Mouse (Mus musculus) telencephalon, adult 2 months (tissue): ENCODE measurements at regions not wholly inside any gene's neighbourhood (a gene's known extent, or its start where the extent isn't known, plus 50 kb on each side); places are given as distances from the start of the nearest gene placed in this dataset.
A peak's percentile ranks its signal among the peaks of the same experiment; 100 is the strongest.

Experiments
- DNase-seq: peaks from one replicate; pipeline ENCODE4 v3.0.0-alpha.2; 2011; ENCODE audit warnings: low read depth, low spot score

DNA sequence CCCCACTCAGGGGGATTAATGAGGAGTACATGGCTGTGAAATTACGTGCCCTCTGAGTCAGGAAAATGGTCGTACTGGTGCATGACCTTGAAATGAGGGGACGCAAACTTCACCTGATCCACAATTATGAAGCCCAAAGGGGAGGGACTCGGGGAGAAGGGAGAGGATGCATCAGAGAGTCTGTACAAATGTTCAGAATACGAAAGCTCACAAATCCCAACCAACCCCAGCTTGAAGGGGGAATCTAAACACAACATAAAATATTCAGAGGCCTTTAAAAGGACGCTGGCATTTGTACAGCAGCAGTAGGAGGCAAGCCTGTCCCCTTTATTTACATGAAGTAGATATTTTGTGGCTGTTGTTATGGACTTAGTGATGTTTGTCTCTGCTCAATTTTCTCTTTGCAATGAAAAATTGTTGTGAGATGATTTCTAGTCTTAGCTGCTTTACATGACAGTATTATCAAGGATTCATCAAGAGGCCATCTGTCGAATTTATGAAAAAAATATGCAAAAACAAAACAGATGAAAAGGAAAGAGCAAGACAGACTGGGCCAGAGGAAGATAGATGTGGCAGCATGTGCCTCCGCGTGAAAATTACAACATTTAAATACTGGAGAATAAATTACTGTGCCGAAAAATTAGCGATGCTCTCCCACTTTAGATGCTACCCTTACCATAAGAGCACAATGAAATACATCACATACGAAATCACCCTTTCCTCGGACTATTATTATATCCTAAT lies 695.3 kb downstream of the 1700064H15Rik start:
- no peak for DNase-seq

DNA sequence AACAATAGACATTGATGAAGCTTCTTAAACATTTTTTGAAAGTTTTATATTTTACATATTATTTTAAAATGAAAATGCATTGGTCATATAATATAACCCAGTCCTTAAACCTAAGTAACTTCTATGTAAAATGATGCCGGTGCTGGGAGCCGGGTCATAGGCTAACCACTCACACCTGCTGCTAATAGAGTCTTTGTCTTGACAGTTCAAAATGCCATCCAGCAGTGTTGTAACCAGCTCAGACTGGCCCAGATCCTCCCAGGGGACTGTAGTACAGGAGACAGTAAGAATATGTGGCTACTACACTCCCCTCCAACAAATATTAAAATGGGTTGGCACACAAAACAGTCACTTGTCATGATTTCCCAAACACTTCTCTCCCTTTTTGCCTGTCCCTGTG lies 693.6 kb downstream of the 1700064H15Rik start:
- DNase-seq, result no peak

DNA sequence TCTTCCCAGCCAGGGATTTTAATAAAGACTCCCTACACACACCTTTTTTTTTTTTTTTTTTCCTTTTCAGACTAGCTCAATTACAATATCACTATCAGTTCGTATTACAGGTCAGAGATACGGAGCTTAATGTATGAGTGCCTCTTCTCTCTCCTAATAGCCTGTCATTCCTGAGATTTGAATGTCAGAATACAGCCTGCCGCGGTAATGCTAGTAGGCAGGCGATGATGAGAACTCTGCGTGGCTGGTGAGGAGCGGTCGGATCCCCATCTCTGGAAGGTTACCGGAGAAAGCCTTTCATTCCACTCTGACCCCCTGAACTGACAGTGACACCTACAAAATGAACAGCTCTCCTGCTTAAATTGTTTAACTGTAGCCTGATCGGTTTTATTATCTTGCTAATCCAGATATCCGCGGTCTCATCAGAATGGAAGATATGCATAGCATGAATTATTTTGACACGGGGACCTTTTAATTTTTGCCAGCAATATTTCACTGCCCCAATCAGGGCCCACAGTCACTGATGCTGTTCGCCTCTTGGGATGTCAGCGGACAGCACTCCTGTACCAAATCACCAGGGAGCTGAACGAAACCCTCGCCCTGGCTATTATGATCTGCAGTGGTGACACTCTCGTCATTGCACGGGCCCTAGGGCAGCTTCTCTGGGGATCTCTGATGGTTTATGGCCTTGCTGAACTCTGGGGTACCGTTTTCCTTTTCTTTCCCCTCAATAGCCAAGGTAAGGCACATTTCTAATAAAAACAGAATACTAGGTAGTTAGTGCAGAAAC lies 690.9 kb downstream of the 1700064H15Rik start:
- DNase-seq, result no peak

DNA sequence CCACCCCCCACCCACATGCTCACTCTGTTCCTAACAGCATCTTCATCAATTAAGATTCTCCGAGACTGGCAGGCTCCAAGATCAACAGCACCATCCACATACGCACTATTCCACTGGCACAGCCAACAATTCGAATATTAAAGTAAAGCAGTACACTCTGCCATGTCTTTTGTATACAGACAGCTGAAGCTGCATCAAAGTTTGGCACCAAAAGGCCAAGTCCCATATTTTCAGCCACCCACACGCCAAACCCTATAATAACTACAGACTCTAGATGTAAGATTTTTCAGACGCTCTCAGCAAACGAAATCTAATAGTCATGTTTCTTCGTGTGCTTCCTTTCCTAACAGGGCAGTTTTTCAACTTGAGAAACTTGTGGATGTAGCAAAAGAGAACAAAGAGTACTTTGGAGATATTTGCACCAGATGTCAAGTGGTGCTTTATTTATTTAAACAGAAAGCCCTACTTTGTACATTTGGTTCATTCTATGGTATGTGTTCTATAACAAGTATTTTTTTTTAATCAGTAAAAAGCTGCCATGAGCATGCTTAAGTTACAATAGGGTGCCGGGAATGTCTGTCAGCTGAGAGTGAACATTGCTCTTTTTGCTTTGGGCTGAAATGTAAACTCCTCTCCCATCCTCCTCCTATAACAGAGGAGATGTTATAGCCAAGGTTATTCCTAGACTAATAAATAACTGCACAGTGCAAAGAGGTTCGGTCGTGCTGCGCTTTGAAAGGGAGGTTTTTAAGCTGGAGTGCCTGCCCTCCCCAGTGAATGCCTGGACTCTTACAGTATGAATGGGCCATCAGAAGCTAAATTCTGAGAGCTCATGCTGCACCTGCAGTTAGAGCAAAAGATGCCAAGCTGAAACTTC lies 686.9 kb downstream of the 1700064H15Rik start:
- DNase-seq, result peak; percentile 69

DNA sequence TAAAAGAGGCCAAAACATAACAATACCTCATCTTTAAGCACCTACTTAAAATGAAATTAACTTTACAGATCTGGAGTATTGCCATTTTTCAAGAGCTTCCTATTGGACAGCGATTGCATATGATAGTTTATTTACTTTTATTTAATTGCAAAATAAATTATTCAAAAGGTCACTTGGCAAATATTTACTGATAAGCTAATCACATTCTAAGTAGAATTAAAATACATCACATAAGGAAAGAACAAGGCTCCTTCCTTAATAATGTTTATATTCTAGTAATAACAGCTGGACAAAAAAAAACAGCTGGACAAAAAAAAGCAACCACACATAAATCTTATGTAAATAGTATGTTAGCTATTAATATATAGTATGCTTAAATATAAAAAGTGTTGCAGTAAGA lies 668.1 kb downstream of the 1700064H15Rik start:
- no peak for DNase-seq

DNA sequence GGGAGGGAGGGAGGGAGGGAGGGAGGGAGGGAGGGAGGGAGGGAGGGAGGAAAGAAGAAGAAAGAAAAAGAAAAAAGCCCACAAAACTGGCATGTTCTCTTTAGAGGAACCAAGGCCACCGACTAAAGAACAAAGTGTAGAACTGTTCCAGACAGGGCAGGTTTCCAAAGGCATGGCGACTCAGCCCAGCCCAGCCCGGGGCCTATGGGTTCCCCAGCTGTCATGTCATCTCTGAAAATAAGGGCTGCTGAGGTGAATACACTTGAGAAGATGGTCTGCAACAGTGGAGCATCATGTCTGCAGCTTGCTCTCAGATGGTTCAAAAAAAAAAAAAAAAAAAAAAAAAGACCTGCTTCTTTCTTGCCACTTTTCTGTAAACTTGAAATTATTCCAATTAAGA lies 639.8 kb downstream of the 1700064H15Rik start:
- DNase-seq, result no peak

DNA sequence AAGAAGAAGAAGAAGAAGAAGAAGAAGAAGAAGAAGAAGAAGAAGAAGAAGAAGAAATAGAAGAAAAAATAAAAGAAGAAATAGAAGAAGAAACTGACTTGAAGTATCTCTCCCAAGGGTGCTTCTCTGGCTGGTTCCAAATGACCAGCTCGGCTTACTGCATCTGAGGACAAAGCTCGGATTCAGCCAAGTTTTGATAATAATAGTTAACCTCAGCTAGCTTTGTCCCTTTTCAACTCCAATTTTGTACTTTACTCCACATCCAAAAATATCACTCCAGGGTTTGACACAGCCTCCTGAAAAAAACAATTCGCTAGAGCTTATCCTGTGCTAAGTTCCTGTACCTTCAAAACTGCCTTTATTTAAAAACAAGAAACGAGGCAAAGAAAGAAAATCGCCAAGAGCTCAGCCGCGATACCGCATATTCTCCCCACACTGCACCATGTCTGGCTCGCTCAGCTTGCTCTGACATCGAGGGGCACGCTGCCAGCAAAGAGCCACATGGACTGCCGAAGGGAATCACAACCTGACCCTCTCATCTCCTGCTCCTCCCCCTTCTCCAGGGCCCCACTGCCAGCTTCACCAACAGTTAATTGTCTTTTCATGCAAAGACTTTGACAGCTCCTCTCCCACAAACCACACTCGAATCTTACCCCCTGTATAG lies 638.8 kb downstream of the 1700064H15Rik start:
- DNase-seq, result no peak

DNA sequence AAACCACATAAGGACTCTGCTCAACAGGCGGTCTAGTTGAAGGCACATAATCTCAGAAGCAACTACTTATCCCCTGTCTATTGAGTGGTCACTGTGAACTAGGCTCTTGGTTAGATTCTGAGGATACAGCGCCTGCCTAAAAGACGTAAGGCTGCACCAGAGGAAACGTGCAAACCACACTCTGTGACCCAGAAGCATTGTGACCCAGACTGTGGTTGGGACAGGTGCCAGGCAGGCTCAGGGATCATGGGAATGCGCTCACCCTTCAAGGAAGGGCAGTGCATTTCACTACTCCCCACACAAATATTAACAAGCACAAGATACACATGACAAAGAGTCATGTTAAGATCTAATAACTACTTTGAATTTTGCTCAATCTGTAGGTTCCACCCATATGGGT lies 628.3 kb downstream of the 1700064H15Rik start:
- no peak for DNase-seq

DNA sequence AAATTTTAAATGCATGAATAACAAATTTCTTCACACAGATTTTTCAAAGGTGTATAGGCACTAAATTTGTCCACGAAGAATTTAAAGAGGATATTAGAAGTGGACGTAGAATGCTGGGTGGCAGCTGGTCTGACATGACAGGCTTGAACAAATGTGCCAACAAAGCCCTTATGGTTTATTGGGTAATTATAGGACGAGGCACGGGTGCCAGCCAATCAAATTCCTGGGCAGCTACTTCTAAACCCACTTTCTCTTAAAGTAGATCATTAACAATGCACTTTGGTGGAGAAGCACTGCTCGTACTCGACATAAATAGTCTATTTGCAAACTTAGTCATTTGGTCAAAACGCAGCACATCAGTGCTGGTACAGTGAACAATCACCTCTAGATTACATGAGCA lies 626.4 kb downstream of the 1700064H15Rik start:
- no peak for DNase-seq

DNA sequence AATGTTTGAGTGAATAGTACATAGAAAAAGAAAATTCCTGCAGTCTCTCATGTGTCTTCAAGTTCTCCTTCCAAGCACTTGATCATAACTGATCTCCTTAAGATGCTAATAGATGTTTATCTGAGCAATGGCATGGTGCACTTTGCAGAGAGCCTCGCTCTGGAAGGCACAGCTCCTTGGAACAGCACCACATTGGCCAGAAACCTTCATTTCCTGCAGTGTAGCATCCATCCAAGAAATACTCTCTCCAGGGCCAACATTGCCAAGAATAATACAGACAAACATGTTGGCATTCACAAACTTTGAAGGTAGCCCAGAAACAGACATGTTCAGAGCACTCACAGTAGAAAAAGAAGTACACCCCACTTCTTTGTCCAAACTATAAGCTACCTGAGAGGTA lies 623.7 kb downstream of the 1700064H15Rik start:
- DNase-seq, result no peak

DNA sequence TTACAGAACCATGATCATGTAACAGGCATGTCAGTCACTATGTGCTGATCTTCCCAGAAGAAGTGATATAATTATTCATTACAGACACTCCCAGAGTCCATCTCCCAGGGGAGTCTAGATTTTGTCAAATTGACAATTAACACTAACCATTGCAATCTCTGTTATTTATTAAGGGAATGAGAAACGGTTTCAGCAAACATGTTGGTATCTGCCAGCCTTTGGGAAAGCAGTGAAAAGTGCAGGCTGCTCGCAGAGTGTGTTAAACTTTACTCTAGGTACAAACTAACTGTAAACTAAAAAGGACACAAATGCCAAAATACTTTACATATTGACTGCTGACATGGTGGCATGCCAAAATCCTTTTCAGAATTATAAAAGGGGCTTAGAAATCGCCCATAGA lies 583.9 kb downstream of the 1700064H15Rik start:
- DNase-seq, result no peak

DNA sequence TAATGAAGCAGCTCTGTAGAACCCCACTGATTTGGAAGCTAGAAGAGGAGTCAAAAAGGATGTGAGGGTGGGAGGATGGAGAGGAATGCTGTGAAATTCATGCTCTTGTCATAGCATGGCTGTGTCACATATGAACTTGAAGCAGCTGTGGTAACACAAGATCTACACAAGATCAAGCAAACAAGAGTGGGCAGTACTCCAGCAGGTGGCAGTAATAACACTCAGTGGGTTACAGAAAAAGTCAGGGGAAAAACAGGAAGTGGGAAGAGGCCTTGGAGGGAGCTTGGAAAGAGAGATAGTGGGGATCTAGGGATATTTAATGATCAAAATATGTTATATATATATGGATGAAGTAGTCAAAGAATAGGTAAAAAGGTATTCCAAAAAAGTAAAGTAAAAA lies 582.5 kb downstream of the 1700064H15Rik start:
- no peak for DNase-seq

DNA sequence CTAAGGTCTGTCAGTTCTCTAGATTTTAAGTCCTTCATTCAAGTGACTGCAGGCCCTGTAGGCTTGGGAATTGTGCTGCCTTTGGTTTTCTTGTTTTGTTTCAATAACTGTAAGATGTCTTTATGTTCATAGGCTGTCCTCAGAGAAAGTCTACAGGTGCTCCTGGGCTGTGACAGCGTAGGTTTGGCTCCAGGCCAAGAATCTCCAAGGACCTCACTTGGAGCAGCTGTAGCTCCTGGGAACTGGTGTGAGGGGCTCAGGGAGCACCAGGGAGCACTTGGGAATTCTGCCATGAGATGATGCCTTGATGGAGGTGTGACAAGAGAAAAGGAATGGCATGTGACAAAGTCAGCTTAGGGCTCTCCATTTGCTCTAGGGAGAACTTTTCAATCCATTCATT lies 581.9 kb downstream of the 1700064H15Rik start:
- no peak for DNase-seq

DNA sequence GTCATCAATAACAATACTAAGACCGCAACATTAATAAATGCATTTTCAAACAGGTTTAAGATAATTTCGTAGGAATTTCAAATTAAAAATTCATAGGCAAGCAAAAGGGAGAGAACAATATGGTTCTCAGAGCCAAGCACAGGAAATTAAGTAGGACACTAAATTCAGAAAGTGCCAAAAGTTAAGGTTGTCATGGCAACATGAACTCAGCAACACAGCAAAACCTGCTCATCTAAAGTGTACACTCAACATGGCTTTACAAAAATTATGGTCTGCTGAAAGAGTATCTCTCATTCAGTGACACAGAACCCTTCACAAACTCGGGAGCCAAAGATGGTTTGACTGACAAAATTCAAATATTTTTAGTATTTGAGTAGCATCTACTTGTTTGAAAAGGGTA lies 572.5 kb downstream of the 1700064H15Rik start:
- DNase-seq, result peak; percentile 50

DNA sequence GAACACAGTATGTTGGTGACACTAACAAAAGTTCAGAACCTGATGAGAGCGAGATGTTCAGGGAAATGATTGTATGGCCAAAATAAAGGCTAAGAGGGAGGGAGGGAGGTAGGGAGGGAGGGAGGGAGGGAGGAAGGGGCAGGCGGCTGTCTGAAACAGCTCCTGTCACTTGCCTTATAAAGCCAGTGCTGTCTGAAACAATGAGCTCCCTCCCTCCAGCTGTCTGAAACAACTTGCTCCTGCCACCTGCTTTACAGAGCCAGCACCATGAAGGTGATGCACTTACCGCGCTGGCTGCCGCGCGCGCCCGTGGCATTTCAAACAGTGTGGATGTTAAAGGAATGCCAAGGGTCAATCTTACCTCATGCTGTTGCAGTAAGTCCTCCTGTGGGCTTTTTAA lies 571.9 kb downstream of the 1700064H15Rik start:
- DNase-seq, result no peak

DNA sequence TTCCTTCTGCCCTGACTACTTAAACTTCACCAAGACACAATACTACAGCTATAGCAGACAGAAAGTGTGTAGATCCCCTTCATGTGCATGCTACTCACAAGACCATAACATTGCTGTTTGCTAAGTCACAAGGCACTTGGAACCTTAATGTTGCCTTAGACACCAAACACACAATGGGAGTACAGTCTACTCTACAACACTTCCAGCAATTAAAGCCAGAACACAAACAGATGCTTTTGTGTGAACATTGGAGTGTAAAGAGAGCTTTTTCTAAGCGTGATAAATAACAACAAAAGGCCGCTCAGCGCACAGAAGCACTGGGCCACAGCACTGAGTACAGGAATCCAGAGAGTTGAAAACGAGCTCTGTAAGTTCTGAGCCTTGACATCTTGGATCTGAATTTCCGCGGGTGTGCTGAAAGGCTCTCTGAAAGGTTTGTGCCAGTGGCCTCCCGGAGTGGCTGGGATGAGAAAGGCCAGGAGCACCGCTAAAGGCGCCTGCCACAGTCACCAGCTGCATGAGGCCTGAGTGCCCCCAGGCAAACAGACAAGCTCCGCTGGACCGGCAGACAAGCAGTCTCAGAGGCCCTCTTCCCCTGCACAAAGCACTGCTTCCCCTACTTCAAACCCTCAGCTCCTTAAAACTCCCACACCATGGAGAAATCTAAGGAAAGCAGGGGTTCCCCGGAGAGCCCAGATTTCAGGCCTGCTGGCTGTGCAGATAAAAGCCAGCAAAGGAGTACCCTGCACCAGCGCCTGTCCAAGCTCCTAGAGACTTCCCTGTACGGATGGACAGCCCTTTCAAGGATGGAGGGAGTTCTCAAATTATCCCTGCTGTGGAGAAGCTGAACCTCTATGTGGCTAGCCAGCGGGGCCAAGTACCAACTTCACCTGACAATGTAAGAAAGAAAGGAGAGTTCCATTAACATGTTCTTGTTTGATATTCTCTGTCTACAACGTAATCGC lies 568.3 kb downstream of the 1700064H15Rik start:
- DNase-seq, result no peak

DNA sequence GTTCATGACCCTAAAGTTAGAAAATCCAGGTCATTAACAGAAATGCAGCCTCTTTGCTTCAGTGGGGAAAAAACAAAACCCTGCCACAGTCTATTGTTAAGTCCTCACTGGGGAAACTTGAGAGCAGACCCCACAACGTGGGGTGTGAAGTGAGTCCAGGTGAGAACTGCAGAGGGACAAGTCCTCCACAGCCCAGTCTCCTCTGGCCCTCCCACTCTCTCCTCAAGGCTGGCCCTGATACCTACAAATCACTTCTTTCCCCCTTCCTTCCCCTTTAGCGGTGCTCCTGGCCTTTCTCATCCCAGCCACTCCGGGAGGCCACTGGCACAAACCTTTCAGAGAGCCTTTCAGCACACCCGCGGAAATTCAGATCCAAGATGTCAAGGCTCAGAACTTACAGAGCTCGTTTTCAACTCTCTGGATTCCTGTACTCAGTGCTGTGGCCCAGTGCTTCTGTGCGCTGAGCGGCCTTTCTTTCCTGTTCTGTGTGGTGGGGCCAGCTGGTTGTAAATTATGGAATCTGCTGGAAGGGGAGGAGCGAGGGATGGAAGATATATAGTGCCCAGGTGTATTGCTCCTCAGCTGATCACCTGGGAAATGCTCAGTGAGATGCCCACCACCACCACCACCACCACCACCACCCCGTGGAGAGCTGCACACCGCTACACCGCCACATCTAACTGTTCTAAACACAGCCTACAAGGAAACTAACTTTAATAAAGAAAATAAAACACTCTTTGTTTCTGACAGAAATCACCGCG lies 566.8 kb downstream of the 1700064H15Rik start:
- no peak for DNase-seq

DNA sequence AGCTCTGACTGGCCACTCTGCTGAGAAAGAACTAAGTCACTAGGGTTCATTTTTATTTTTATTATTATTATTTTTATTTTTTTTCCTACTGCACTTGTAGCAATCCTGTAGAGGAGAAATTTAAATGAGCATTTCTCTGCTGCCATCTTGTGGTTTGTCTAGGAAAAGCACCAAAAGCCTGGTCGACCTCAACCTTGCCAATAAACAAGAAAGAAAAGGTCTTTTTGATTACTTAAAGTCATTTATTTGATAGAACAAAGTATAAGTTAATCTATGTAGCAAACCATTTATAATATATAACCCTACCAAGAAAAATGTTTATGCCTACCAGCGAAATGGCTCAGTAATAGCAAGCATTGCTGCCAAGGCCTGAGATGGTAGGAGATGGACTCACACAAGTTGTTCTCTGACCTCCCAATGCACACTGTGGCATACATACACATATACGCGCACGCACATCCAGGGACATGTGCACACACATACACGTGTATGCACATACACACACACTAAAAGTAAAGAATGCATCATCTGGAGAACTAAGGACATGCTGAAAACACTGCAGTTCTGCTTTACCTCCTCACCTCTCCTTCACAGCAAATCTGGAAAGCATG lies 566.1 kb downstream of the 1700064H15Rik start:
- peak; percentile 47 for DNase-seq

DNA sequence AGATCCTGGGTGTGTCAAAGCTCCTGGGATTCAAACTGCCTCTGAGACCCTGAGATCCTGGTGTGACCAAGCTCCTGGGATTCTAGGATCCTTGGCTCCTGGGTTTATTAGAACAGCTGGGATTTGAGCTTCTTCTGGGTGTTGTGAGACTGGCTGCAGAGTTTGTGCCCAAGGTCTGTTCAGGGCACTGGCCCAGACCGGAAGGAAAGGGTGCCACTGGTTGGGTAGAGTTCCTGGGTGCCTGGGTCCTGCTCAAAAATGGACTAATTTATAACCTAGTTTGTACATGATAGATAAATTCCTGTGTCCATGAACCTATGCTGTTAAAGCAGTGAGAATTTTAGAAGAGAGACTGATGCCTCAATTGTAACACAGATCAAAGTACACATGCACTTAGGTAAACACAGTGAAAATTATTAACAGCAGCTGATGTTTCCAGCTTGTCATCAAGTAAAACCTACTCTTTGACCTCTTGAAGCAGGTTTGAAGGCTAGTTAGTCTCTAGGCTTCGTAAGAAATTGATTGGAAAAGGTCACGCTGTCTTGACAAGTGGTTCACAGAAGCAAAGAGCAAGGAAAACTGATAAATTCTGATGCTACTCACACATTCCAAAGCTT lies 561.2 kb downstream of the 1700064H15Rik start:
- no peak for DNase-seq
